Mouse (Mus musculus) left cerebral cortex, postnatal 36 days (tissue): ENCODE measurements around the gene Pck2. TPM values are rescaled to one million over a fixed set of nuclear protein-coding genes. Genes with fewer than 3 reads are reported as not detected.

Experiments used
- DNase-seq, 2 experiments: peaks; one replicate each; pipeline ENCODE4 v3.0.0; 2021 to 2022; ENCODE audit warnings: low spot score in 2 of 2, mixed read lengths in 1 of 2
- intact Hi-C: fragments of 180-260 bp; cut with DNase I; formaldehyde crosslinking; loops from one replicate; pipeline ENCODE4 v1.15.1; 2025
- total RNA-seq, 2 experiments: library from RNA; stranded (reverse); gene quantifications; 2 replicates each; pipeline ENCODE4 v1.2.3; 2021

Gene Pck2
- total RNA-seq, 2 experiments from 2014 or later = 24.8 to 28.9 TPM

GRCm38 (mm10) chr14:55589771-55590448 is 49.8 kb downstream of the Pck2 start:
- no peak for DNase-seq
- intact Hi-C loops = loop anchor here (2.0 kb wide), 1 partner anchor 29 kb away; the partner anchor contains the start of genes A730061H03Rik and Dcaf11

GRCm38 (mm10) chr14:55590748-55591330 is 50.8 kb downstream of the Pck2 start, which contains the start of gene Psme2:
Gene Psme2, minus strand, starts transcription at chr14:55591113.
- intact Hi-C loops = loop anchor here (2.0 kb wide), 1 partner anchor 30 kb away; the partner anchor contains the start of genes A730061H03Rik and Dcaf11

GRCm38 (mm10) chr14:55591331-55591891 is 51.3 kb downstream of the Pck2 start, which contains the start of gene Rnf31:
Gene Rnf31, plus strand, starts transcription at chr14:55591708.
- intact Hi-C loops = loop anchor here (2.0 kb wide), 1 partner anchor 31 kb away; the partner anchor contains the start of genes A730061H03Rik and Dcaf11

More at GRCm38 (mm10) chr14:55590748-55591330, 50.8 kb downstream of the Pck2 start, which contains the start of gene Psme2:
- DNase-seq = peak; percentile 88 to 91

GRCm38 (mm10) chr14:55592226-55592625 is 52.2 kb downstream of the Pck2 start:
- intact Hi-C loops = no loop called here
- no peak for DNase-seq

More at GRCm38 (mm10) chr14:55591331-55591891, 51.3 kb downstream of the Pck2 start, which contains the start of gene Rnf31:
- peak; percentile 91 to 93 for DNase-seq

GRCm38 (mm10) chr14:55596036-55596690 is 56.1 kb downstream of the Pck2 start:
- DNase-seq = no peak
- intact Hi-C loops = no loop called here

- intact Hi-C loops = no loop called here
- DNase-seq = no peak
These were observed 58.7 kb downstream of the Pck2 start for GRCm38 (mm10) chr14:55598521-55599390.

Other genes starting within 250 kb of the Pck2 start
- 10 to 100 TPM; 17.5 to 19.1 TPM for gene Dhrs4, start 61.5 kb upstream of the Pck2 start, total RNA-seq
- 10 to 100 TPM; 34.4 to 63.1 TPM for gene Carmil3, start 49.6 kb upstream of the Pck2 start, total RNA-seq
- gene Cpne6, start 29.8 kb upstream of the Pck2 start, total RNA-seq = 100 to 1,000 TPM; 163 to 211 TPM
- gene Nrl, start 15.3 kb upstream of the Pck2 start, total RNA-seq = under 1 TPM; 0.44 to 0.77 TPM
- gene Dcaf11, start 19.7 kb downstream of the Pck2 start, total RNA-seq = 10 to 100 TPM; 76.9 to 82.1 TPM
- gene A730061H03Rik, start 20.1 kb downstream of the Pck2 start, total RNA-seq = 1 to 10 TPM in 1 of 2 experiments, not detected in 1; 1.0 TPM
- not detected for gene Fitm1, start 35.4 kb downstream of the Pck2 start, total RNA-seq
- gene Psme1, start 37.9 kb downstream of the Pck2 start, total RNA-seq = 10 to 100 TPM; 41.9 to 50.1 TPM
- gene Emc9, start 45.0 kb downstream of the Pck2 start, total RNA-seq = 10 to 100 TPM; 49.0 to 52.7 TPM
- gene Psme2, start 50.8 kb downstream of the Pck2 start, total RNA-seq = 10 to 100 TPM; 42.3 to 45.4 TPM
- gene Rnf31, start 51.4 kb downstream of the Pck2 start, total RNA-seq = 10 to 100 TPM; 30.4 to 33.5 TPM
- 10 to 100 TPM in 1 of 2 experiments, 1 to 10 TPM in 1; 9.1 to 11.6 TPM for gene Irf9, start 63.3 kb downstream of the Pck2 start, total RNA-seq
- gene Rec8, start 77.8 kb downstream of the Pck2 start, total RNA-seq = 1 to 10 TPM; 1.6 to 4.4 TPM
- gene Ipo4, start 95.7 kb downstream of the Pck2 start, total RNA-seq = 100 to 1,000 TPM; 112 to 122 TPM
- 1 to 10 TPM in 1 of 2 experiments, under 1 TPM in 1; 0.84 to 4.9 TPM for gene Gm49378, start 97.6 kb downstream of the Pck2 start, total RNA-seq
- gene Tm9sf1, start 103.5 kb downstream of the Pck2 start, total RNA-seq = 10 to 100 TPM; 39.0 to 41.9 TPM
- 1 to 10 TPM in 1 of 2 experiments, under 1 TPM in 1; 0.49 to 1.6 TPM for gene Tssk4, start 109.9 kb downstream of the Pck2 start, total RNA-seq
- 10 to 100 TPM; 39.1 to 41.7 TPM for gene Mdp1, start 120.2 kb downstream of the Pck2 start, total RNA-seq
- gene Gmpr2, start 131.7 kb downstream of the Pck2 start, total RNA-seq = 10 to 100 TPM; 20.6 to 24.9 TPM
- 100 to 1,000 TPM; 310 to 333 TPM for gene Nedd8, start 131.9 kb downstream of the Pck2 start, total RNA-seq
- gene Tinf2, start 141.6 kb downstream of the Pck2 start, total RNA-seq = 10 to 100 TPM; 15.2 to 16.9 TPM
- not detected for gene Tgm1, start 173.7 kb downstream of the Pck2 start, total RNA-seq
- 10 to 100 TPM; 50.6 to 50.9 TPM for gene Rabggta, start 182.0 kb downstream of the Pck2 start, total RNA-seq
- gene Dhrs1, start 205.4 kb downstream of the Pck2 start, total RNA-seq = 10 to 100 TPM; 78.5 to 83.9 TPM
- gene Nop9, start 205.4 kb downstream of the Pck2 start, total RNA-seq = 10 to 100 TPM; 10.5 to 12.5 TPM
- 1 to 10 TPM; 2.5 to 3.0 TPM for gene Cideb, start 218.2 kb downstream of the Pck2 start, total RNA-seq
- gene Ltb4r2, start 221.2 kb downstream of the Pck2 start, total RNA-seq = under 1 TPM; 0.20 to 0.67 TPM
- gene Ltb4r1, start 225.7 kb downstream of the Pck2 start, total RNA-seq = under 1 TPM; 0.29 to 0.59 TPM
- gene Adcy4, start 243.8 kb downstream of the Pck2 start, total RNA-seq = 1 to 10 TPM; 3.8 to 8.0 TPM
- gene Ripk3, start 248.6 kb downstream of the Pck2 start, total RNA-seq = under 1 TPM in 1 of 2 experiments, not detected in 1; 0.89 TPM